Mouse (Mus musculus) frontal cortex, postnatal 14 days (tissue): ENCODE data around the gene Cep85l.

ENCODE experiments used
- DNase-seq, 2 experiments: peaks; one replicate each; pipeline ENCODE4 v3.0.0; 2022; ENCODE audit warnings: low spot score in 2 of 2

Cep85l gene

DNA sequence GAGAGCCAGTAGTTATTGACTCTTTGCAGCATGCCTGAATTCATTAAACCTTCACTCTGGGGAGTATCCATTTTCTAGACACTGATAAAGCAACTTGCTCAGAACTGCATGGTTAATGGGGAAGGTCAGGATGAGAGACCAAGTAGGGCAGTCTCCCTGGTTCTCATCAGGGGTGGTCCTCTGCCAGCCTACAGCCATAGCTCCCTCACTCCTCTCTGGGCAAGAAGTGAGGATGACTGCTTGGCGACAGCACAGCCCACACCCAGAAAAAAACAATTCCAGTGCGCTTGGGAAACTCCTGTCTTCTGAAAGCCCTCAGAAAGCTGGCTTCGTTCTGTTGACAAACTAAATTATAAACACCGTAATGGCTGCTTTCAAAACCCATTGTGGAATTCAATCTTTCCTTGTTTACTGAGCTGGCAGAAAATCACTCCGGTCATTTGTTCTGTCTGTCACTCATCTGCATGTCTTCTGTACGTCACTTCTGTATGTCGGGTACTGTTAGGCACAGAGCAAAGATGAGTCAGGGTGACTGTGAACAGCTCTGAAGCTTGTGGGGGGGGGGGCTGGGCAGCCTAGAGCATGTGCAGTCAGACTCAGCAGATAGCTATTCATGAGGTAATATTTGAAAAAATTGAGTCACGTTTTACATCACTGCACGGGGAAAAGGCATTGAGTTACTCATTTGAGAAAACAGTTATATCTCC is 15.3 kb upstream of the Cep85l start:
- DNase-seq, result no peak

DNA sequence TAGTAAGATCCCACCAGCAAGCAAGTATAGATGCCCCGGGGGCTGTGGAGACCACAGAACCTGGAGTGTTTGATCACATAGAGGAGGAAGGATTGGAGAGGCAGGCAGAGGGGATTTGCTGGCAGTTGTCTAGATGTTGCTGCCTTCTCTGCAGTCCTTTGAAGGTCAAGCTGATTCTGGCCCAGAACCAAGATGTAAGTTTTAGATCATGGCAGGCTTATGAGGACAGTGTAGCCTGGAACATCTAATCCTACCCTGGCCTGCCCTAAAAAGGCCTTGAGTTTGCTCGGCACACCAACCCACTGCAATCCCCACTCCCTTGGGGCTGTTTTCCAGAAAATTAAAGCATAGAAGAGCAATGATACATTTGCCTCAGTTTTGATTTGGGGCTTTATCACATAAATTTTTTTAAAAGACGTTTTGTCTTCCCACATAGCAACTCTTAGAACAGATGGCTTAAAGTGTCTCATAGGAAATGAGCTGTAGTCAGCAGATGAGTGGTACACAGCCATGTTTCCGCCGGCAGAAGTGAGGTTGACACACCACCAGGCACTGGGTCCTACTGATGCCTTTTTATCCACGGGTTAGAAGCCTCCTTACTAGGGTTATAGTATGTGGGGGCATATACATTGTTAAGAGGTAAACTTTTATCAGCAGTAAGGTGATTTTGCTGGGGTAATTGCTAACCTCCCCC is 8.6 kb upstream of the Cep85l start:
- DNase-seq, result no peak

DNA sequence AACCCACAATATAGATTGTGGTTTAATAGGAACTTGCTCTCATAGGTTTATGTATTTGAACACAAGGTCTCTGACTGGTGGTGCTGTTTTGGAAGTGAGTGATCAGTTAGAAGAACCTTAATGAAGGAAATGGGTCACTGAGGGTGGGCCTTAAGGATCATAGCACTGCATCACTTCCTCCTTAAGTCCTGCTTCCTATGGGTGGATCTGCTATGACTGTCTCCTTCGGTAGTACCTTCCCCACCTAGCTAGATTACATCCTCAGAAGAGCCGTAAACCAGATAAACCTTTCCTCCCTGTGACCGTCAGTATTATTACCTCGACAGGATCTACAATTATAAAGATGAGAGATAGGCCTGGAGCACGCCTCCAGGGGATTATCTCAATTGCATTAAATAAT is 5.7 kb upstream of the Cep85l start:
- no peak for DNase-seq

DNA sequence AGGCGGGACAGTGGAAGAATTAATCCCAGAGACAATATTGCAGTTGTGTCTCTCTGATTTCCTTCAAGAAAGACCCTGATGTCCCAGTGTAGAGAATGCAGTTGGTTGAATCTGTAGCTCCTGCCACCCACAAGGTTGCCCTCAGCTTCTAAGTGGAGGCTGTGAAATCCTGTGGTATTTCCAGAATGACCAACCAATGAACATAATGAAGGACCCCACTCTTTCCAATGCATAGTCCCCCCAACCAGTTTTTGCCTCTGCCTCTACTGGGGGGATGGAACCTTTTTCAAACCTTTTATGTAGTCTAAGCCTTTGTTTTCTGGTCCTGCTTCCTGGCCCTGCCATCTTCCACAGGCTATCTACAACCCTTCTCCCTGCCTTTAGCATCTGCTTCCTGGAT is 5.1 kb upstream of the Cep85l start:
- no peak for DNase-seq

DNA sequence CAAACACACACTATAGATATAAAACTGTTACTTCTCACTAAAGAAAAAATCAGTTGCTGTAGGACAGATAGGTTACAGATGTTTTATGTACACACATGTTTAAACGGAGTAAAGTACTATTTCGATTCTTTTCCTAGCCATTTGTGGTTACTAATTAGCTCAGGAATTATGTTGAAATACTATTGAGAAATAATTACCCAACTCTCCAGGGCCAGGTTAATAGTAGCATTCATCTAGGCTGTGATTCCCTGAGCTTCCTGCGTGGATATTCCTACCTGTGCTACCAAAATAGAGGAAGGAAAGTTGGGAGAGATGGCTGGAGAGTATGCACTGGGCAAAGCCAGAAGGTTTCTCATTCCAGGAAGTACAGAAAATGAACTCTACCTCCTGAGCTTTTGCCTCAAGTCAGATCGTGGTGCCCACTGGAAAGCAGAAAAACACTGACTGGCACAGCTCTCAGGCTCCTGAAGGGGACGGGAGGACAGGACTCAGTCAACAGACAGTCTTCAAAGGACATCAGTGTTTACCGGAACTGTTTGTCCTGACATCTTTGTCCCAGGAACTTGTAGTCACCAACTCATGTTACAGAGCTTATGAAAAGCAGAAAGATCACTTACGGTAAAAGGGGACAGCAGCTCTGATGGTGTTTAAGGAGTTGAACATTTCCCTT is 3.1 kb upstream of the Cep85l start:
- no peak for DNase-seq

DNA sequence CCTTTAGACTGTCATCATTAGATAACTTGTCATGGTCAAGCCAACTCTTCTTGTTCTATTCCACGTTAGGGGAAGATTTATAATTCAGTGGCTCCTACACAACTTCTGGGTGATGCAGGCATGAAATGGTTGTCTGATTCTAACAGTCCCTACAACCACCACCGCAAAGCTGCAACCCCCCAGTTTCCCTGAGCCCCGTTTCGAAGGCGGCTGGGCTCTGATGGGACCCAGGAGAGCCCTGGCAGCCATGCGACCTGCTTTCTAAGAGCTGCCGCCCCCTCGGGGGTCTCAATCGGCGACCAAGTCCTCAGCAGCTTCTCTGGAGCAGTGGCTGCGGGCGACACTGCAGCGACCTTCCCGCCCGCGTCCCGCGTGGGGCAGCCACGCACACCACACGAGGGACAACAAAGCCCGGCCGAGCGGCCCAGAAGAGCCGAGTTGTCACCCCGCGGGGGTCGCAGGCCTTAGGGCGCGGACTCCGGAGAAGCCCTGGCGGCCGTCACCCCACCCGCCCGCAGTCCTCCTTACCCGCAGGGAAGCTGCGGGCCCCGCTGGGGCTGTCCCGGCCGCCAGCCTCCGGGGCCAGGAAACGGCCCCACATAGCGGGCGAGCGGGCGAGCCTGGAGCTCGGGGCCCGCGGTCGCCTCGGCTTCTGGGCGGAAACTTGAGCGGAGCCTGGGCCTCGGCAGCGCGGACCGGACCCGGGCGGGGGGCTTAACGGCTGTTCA is 602 bp downstream of the Cep85l start:
- peak; percentile 27 to 35 for DNase-seq

DNA sequence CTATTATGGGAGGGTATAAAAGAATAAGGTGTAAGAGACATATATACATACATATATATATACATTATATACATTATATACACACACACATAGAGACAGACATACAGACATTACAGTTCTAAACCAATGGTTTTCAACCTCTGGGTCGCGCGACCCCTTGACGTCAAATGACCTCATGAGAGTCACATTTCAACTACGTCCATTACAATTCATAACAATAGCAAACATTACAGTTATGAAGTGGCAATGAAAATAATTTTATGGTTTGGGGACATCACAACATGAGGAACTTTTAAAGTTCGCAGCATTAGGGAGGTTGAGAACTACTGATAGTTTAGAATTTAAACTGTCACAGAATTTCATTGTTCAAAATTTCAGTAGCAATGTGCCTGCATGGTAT is 1.5 kb downstream of the Cep85l start:
- DNase-seq, result no peak

DNA sequence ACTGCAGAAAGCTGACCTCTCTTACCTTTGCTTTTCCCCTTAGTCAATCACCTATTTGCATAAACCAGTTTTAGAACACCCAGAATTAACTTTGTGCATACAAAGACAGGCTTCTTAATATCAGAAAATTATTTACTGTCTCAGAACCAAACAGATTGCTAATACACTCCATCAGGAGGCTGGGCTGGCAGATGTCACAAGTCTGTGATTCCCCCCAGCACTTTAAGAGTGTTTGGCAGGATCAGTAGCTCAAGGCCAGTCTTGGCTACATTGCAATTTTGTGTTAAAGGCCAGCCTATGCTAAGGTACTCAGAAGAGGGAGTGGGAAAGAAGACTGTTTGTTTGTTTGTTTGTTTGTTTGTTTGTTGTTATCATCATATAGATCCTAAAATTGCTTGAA is 2.7 kb downstream of the Cep85l start:
- no peak for DNase-seq

DNA sequence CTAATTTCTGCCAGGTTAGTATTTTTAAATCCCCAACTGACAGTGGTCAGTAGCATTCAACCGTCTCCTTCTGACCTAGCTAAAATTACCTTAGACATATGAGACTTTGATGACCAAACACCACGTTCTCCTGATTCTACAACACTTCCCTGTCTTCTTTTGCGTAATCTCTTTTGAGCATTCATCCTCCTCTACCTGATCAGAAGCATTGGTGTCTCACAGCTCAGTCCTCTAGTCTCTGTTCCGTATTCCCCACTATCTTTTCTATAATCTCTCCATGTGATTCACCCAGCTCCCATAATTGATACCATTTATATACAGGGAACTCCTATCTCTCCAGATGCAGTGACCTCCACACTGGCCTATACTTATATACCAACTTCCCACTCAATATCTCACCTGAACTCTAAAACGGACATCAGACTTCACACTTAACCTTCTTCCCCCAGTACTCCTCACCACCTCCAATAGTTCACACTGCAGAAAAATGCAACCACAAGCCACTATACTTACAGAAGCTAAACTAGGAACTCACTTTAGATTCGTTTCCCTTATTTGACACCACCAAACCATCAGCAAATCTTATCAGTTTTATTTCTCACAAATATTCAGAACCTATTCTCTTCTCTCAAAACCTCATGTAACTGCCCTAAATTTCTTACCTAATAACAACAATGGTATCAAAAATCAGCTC is 5.7 kb downstream of the Cep85l start:
- DNase-seq, result no peak

DNA sequence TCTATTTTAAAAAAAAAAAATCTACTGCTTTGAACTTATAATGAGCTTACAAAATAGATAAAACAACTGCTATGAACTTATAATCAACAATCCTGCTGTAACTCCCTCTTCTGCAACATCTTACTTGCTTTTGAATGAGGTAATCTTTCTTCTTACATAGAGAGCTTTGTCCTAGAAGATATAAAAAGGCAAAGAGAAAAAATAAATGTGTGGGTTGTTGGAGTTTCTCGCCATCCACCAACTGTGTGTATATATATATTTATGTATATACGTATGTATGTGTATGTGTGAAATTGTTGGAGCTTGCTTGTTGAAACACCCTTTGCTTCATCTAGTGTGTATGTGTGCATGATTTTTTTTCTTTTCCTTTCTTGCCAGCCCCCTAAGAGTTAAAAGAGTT is 12.5 kb downstream of the Cep85l start:
- DNase-seq, result no peak

DNA sequence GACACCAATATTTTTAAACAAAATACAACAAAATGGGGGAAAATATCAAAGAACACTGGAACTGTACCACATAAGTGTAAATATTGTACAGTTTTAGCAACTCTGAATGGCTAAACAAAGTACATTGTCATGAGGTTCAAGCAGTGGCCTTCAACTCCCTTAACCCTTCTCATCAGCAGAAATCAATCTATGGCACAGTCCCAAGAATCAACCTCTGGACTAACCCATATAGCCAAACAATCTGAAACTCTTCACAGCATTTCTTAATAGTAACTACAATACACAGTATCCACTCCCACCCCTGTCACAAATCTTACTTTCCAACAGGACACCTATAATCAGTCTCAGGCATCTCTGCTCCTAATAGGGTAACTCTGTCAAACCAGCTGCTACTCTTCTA is 15.4 kb downstream of the Cep85l start:
- DNase-seq, result no peak

DNA sequence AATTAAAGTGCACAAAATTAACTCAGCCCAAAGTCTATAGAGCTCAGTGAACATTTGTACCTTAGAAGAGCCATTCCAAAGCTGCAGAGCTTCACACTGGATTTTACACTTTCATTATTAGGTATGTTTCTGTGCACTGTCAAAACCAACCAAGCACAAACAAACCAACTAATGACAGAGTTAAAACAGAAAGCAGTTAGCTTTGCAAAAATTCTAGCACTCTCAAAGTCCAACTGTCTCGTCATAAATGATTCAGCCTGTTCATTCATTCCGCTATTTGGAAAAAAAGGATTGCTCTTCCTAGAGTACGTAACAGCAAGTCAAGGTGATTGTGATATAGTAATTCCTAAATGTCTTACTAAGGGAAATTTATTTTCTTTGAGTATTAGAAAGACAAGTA is 20.7 kb downstream of the Cep85l start:
- no peak for DNase-seq

DNA sequence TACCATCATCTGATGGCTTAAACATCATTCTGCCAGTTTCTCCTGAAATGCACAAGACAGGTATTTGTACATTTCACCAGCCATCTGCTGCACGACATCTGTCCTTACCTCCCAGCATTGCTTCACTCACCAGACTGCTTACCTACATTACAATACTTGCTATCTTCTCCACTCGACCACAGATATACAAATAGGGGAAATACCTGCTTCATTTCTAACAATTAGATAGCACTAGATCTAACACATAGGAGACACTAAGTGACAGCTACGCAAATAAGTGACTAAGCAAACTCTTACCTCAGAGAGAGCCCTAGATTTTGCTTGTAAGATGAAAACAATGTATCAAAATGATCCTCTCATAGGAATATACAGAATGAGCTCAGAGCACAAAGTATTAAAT is 26.1 kb downstream of the Cep85l start:
- no peak for DNase-seq

DNA sequence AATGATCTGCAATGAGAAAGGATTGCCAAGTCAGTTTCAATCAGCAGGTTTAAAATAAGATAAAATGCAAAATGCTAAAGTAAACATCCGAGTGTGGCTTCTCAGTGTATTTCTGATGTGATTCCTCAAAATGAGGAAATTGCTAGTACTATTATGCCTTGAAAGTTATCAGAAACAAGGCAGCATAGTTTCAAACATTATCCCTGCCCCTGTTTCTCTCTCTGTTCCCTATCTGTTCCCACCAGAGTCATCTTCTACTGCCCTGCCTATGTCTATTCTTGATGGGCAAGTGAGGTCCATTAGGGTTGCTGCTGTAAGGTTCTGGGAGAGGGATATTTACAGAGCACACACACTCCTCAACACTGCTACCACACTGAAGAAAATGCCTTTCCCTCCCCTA is 30.5 kb downstream of the Cep85l start:
- DNase-seq, result no peak

DNA sequence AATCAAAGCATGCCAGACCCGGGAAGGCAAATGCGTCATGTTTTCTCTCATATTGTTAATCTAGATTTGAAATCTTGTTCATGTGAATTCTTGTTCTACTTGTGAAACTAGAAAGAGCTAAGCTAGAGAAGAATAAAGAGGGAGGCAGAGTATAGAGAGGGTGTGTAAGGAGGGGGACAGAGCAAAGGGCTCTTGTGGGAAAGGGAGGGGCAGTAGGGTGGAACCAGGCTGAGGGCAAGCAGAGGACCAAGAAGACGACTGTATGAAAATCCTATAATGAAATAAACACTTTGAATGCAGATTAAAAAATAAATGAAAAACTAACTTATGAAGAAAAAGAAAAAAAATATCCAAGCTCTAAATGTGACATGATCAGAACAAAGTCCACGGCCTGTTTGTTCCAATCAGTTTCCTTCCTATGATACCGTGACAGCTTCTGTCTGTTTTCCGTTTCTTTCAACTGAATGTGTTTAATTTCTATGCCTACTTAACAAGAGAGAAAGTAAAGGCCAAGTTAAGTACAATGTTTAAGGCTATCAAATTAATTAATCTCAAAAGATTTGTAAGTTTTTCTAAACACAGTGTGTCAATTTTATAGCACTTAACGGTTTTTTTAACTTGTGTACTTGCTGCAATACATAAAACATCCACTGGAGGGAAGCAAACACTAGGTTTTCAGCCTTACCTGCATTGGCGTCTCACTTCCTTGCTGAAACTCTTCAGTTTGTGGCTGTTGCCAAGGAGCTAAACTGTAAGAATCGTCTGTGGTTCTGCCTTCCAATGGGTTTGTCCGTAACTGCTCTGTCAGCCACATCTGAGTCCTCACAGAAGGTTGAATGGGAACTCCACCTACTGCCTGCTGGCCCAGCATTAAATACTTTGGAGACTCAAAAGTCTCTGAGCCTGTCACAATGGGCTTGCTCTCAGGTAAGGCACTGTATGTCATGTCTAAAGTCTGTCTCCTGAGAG is 31.7 kb downstream of the Cep85l start:
- DNase-seq, result peak in 1 of 2 experiments; percentile 13

DNA sequence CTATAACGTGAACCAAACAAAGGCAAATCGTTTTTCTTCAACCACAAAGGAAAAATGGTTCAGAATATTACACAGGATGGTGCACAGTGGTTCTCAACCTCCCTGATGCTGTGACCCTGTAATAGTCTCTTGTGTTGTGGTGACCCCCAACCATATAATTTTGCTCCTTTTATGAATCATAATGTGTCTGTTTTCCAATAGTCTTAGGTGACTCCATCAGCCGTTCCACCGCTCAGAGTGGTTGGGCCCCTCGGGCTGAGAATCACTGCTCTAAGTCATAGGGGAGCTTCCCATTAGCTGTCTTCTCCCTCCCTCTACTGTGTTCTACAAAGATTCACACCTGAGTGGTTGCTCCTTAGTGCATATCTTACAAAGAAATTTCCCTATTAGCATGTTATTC is 32.8 kb downstream of the Cep85l start:
- DNase-seq, result no peak

DNA sequence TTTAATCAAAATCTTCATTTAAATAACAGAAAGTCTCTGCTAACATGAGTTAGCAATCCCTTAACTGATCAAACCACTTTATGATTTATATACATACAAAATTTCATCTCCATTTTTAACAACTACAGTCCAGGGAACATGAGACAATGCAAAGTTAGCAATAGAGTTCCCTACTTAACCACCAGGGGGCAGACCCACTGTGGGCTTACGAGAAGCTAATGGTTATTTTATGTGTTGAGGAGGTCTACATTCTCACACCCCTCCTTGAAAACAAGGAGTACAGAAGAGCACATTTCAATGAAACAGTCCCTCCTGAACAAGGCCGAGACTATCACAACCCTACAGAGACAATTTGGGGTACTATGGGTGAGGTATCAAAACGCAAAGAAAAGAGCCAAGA is 33.2 kb downstream of the Cep85l start:
- DNase-seq, result no peak

DNA sequence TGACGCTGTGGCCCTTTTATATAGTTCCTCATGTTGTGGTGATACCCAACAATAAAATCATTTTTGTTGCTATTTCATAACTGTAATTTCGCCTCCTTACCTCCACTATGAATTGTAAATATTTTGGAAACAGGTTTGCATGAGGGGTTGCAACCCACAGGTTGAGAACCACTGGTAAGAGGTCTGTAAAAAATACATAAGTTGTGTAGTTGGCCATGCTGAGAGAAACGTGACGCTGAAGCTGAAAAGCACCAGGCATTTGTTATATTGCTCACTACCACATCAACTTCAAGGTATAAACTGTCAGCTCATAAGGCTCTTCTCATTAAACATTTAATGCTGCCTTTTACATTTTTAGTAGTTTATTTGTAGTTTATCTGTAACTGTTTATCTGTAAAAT is 34.2 kb downstream of the Cep85l start:
- no peak for DNase-seq

DNA sequence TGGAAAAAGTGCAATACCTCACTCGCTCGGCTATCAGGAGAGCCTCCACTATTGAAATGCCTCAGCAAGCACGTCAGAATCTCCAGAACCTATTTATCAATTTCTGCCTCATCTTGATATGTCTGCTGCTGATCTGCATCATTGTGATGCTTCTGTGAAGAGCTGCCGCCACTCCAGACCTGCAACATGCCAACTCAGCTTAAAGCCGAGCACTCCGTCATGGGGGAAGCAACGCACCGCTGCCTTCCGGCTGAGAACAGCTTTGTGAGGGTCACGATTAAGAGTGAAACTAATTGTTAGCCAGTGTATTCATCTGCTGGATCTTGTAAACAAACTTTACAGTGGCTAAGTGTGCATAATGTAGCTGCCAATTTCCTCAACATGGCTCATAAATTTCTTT is 35.9 kb downstream of the Cep85l start:
- no peak for DNase-seq

DNA sequence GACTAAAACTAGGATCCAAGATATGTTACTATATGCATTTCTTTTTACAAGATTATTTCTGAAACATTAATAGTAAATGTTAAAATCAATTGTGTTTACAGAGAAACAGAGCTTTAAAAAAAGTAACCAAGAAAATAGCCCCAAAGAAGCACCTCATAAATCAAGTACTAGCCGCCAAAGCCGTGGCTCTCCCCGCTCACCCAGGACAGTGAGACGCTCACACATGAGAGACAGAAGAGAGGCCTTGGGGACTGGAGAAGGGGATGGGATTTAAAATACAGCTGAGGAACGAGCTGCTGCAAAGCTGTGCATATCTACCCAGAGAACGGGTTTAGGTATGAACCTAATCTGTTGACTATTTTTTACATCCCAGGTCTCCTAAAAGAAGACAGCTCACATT is 36.4 kb downstream of the Cep85l start:
- DNase-seq, result no peak
